Mouse (Mus musculus) mouse embryonic stem cell (cell line): ENCODE data around the gene Ifi208.
"Not testable (repeated sequence)": the region's sequence is repeated elsewhere in the genome, so short reads cannot be mapped to it uniquely, and the experiment has no call there.

Experiments used
- in situ Hi-C, 2 experiments: fragments of 300-500 bp; cut with MboI; formaldehyde crosslinking; loops; 1 replicate in 1 of 2; 3 replicates in 1 of 2; pipeline ENCODE4 v1.14.3; 2019 to 2020; ENCODE audit warnings: low sequenced_read_pairs in 2 of 2, low pct_unique_long_range_greater_than_20kb in 1 of 2, mixed read lengths in 1 of 2; ENCODE audit not compliant: unreplicated experiment in 1 of 2

The Ifi208 gene

DNA sequence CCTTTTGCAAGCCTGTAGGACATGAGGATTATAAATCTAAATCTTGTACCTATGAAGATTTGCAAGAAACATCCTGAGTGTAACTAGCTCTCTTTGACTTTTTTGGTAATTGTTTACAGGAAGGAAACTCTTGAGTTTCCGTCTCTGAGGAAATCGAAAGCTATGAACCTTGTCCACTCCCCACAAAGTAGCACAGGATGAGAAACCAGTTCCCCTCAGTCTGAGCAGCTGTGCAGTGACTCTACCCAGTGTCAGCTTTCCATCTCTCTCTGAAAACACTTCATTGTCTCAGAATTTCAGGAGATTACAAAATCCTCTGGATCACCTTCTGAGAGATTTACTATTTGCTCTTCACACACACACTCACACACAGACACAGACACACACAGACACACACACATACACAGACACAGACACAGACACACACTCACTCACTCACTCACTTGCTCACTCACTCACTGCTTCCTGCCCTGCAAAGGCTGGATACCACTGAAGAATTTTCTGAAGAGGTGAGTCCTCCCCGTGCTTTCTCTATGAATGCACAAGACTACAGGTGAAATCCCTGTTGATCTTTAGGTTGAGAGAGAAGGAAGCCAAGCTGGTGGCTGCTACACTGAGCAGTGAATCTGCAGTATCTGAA is at the start of gene Ifi208:
Ifi208 (plus strand) TSS at position 218 of the 640 bp plus-strand sequence.
- in situ Hi-C loops = not testable (repeated sequence)

DNA sequence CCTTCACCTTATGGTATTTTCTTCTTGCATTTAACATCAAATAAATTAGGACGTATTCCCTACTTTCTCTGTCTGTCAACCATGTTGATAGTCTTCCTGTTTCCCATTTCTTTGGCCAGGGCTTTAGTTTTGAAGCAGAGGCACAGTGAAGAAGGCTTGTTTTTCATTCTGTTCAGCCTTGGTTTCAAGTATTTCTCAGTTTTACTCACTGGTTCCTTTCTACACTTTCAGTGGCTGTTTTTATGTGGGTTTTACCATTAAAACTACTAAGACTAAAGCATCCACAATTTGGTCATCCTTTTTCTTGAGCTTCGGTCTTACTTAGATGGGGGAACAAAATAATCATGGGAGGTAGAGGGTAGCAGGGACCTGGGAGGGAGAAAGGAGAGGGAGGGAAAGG is 49.4 kb upstream of the Ifi208 start:
- in situ Hi-C loops = no loop called here

DNA sequence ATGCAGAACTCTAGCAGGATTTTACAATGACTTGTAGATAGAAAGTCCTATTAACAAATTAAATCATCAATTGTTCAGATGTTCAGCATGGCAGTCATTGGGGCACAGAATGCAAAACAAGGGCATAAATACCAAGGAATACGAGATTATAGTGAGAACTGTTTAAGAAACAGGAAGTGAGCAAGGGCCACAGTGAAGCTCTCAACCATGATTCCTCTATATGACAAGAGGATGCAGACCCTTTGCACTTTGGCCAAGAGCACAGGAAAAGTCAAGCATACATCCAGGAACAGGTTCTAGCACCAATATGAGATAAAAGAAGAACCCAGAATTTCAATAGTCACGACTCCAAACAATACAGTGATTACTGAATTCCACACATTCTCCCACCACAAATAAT is 46.8 kb upstream of the Ifi208 start:
- in situ Hi-C loops = no loop called here

DNA sequence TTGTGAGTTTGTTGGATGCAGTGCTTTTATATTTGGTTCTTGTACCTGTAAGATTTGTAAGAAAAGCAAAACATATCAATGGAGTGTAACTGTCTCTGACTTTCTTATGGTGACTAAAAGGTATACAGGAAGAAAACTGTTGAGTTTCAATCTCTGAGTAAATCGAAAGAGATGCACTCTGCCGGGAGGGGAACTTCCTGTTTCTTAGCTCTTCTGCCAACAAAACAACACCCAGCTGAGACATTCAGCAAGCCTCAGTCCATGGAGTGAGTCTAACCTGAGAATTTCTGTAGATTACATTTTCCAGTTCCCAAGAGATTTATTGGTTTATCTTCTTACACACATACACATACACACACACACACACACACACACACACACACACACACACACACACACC is 42.9 kb upstream of the Ifi208 start, which contains the start of gene Ifi209:
Ifi209 (plus strand) TSS at position 296 of the 400 bp plus-strand sequence.
- in situ Hi-C loops = not testable (repeated sequence)

DNA sequence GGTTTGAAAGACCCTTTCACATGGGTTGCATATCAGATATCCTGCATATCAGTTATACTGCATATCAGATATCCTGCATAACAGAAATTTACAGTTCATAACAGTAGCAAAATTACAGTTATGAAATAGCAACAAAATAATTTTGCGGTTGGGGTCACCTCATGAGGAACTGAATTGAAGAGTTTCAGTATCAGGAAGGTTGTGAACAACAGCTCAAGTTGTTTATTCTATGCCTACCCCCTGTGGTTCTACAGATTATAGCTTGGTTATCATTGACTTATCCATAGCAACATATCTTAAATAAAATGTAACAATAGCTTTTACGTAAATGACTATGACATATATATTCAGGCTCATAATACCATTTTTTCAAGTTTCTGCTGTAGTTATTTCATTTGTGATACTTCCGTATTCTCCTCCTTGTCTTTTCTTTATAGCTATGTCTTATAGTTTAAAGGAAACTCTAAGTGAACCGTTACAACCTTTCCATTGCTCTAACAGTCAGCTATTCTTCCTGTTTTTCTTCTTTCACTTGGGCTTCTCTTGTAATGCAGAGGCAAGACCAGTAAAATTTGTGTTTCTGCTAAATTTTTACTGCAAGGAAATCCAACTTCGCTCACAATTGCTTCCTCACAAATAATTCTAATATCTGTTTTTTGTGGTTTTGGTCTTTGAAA is 39.4 kb upstream of the Ifi208 start:
- in situ Hi-C loops = no loop called here

DNA sequence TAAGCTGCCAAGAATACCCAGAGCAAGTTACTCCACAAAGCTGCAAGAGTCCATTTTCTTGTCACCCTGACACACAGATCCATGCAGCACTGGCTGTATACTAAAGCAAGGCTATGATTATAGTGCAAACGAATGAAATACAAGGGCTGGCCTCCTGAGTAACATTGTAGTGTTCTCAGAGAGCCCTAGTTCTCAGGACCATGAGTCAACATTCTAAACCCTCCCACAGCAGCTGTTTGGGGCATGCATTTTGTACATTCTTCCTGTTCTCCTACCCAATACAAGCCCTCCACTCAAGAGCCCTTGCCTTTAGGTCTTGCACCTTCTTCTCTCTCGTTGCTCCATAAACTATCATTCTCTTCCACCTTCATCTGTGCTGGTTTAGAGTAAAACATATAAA is 28.1 kb upstream of the Ifi208 start:
- in situ Hi-C loops = no loop called here

DNA sequence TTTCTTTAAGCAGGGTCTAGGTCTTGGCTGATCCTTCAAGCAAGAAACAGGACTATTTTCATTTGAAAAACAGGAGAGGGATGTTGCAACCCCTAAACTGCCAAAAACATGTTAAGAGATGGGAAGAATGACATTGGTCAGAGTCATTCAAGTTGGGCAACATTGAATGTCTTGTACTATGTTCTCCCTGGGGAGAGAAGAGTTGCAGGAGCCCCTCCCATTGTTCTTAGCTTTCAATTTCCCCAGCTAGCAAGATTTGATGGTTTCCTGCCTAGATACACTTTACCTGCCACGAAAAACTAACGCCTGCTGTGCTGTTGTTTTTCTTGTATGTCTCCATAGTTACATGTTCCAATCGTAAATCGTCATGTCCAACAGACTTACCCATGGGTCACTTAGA is 15.5 kb upstream of the Ifi208 start:
- in situ Hi-C loops = no loop called here

DNA sequence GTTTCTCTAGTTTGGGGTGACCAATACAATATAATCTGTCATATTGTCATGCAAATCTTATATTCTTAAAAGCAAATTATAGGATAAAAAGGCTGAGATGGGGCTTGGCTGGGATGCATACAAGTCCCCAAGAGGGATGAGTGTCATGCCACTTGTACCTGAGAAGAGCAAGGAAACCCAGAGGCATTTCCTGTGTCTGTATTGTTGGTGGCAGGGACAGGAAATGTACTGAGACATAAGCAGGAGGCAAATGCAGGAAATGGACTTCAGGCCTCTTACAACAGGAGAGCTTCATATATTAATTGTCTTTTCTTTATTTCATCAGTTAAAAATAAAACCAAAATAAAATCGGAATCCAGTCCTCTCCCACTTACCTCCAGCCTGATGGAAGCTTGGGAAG is 5.1 kb downstream of the Ifi208 start:
- in situ Hi-C loops = loop anchor here in 1 of 2 experiments (5.0 kb wide), 1 partner anchor 81 kb away; the partner anchor contains the start of gene Ifi213

DNA sequence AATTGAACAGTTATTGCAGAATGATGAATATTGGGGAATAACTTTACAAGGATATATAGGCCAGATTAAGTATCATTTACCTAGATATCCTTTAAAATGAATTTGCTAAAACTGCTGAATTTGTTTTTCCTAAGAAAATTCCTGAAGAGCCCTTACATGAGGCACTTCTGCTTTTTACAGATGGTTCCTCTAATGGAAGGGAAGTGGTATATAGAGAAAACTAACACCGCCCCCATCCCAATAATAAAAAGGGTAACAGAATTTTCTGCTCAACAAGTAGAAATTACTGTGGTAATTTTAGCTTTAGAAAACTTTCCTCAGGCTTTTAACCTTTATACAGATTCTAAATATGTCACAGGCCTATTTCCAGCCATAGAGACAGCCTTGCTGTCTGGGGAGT is 20.8 kb downstream of the Ifi208 start:
- in situ Hi-C loops = no loop called here

DNA sequence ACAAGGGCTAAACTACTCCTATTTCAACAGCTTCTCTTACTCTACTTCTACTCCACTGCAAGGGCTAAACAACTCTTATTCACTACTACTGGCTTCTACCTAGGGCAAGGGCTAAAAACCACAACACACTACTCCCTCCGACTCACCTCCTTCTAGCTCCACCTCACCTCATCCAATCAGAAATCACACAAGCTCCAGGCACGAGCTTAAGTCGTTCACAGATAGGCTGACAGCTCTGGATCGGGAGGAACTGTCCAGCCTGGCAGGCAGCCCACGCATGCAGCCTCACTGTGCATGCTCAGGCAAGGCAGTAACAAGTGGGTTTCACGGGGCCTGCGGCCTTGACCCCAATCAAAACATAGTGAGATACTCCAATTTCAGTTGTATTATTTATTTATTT is 59.7 kb downstream of the Ifi208 start:
- in situ Hi-C loops = no loop called here

DNA sequence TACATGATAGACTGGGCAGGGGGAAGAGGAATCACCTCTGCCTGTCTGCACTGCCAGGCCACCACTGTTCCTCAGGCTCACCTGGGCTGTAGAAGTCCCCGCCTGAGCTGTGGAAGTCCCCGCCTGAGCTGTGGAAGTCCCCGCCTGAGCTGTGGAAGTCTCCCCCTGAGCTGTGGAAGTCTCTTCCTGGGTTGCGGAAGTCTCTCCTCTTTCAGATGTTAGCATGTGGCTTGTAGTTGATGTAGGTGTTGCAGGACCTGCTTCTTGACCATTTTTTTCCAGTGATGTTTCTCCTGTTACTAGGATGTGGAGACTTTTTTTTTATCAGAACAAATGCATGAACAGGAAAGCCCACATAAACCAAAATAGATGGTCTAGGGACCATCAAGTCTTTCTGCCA is 61.5 kb downstream of the Ifi208 start:
- in situ Hi-C loops = not testable (repeated sequence)

DNA sequence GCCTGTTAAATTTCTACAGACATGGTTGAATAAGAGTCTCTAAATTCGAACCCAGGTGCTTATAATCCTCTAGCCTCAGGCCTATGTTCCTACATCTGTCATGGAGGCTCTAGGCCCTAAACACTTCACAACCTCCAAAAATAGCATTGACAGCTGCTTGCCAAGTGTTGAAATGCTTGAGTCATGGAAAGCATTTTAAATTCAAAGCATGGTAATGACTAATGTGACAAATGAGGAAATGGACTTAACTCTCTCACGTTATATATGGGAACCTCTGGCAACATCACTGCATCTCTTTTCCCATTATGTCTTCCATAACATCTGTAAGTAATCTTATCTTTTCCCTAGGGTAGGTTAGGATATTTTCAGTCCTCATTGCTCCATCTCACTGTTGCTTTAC is 63.5 kb downstream of the Ifi208 start:
- in situ Hi-C loops = no loop called here

DNA sequence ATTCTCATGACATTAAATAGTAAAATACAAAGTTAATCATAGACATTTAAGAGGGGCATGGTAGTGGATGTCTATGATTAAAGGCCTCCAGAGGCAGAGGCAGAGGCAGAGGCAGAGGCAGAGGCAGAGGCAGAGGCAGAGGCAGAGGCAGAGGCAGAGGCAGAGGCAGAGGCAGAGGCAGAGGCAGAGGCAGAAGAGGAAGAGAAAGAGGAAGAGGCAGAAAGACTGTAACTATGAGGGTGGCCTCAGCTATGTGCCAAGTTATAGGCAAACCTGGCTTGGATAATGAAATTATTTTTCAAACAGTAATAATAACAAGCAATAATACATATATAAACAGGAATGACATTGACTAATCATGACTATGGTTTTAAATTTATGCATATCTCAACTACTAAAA is 67.1 kb downstream of the Ifi208 start:
- in situ Hi-C loops = no loop called here

DNA sequence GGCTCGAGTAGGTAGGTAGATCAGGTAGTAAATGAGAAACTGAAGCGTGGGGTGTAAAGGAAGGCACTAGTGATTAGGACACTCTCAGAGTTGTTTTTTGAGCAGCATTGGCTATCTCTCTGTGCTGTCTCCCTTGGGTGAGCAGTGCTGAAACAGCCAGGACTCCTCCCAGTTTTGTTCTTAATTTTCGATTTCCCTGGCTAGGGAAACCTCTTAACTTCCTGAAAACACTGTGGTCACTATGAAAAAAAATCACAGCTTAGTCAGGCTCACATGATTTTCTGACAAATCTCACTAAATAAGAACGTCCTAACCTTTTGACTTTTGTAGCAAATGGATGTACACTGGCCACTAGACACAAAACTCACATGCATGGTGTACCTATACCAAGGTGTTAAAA is 68.2 kb downstream of the Ifi208 start, which contains the start of gene Ifi207:
Ifi207 (minus strand) TSS at position 92 of the 400 bp plus-strand sequence.
- in situ Hi-C loops = no loop called here

DNA sequence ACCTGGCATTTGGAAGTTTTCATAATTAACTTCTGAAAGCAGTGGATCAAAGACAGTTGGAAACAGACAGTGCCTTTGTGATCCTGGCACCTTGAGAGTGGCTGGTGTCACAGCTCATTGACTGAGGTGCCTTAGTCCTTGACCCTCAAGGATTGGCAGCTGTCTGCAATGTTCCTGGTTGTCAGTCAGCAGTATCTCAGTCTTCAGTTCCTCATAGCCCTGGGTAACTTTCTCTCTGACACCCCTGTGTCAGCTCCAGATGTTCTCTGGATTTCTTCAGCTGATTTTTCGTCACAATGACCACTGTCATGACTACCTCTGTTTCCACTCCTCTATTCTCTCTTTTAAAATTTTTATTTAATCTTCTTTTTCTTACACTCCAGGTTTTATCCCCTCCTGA is 68.8 kb downstream of the Ifi208 start:
- in situ Hi-C loops = no loop called here
